Mouse (Mus musculus) limb, embryonic 14.5 days (tissue): ENCODE results near the gene Tmeff1. TPM values are rescaled to one million over a fixed set of nuclear protein-coding genes. Genes with fewer than 3 reads are reported as not detected.

Experiments
- ATAC-seq: fragments of 200-750 bp; cut with Nextera tagmentation; 2 replicates; pipeline ENCODE4 v1.8.0; 2017; ENCODE audit warnings: low read depth, moderate number of reproducible peaks, moderate TSS enrichment; ENCODE audit not compliant: low FRiP score
- DNase-seq: peaks from one replicate; pipeline ENCODE4 v3.0.0-alpha.2; 2015; ENCODE audit warnings: low spot score
- H3K27ac ChIP-seq: fragments of 300-500 bp; sonication (generic); replicated peaks from 2 replicates; pipeline ENCODE4 v1.5.1; 2014; ENCODE audit warnings: low read depth, mild to moderate bottlenecking, low read length, moderate library complexity, mixed read lengths
- H3K27me3 ChIP-seq: fragments of 300-500 bp; sonication (generic); 2 replicates; pipeline ENCODE4 v1.6.1; 2014; ENCODE audit warnings: low read length, mixed read lengths; ENCODE audit not compliant: control insufficient read depth, insufficient read depth
- H3K36me3 ChIP-seq: fragments of 300-500 bp; sonication (generic); 2 replicates; pipeline ENCODE4 v1.6.1; 2014; ENCODE audit warnings: mild to moderate bottlenecking, low read length, moderate library complexity, mixed read lengths; ENCODE audit not compliant: control insufficient read depth, insufficient read depth
- H3K4me1 ChIP-seq: fragments of 300-500 bp; sonication (generic); 2 replicates; pipeline ENCODE4 v1.6.1; 2014; ENCODE audit warnings: antibody characterized with exemption, low read length, mixed read lengths; ENCODE audit not compliant: control insufficient read depth, insufficient read depth
- H3K4me2 ChIP-seq: fragments of 300-500 bp; sonication (generic); replicated peaks from 2 replicates; pipeline ENCODE4 v1.6.1; 2014; ENCODE audit warnings: low read depth, mild to moderate bottlenecking, low read length, moderate library complexity; ENCODE audit not compliant: severe bottlenecking
- H3K4me3 ChIP-seq: fragments of 300-500 bp; sonication (generic); replicated peaks from 2 replicates; pipeline ENCODE4 v1.5.1; 2014; ENCODE audit warnings: low read length
- H3K9ac ChIP-seq: fragments of 300-500 bp; sonication (generic); 2 replicates; pipeline ENCODE4 v1.6.1; 2014; ENCODE audit warnings: mild to moderate bottlenecking, low read depth, low read length, moderate library complexity; ENCODE audit not compliant: severe bottlenecking
- H3K9me3 ChIP-seq: fragments of 300-500 bp; sonication (generic); 2 replicates; pipeline ENCODE4 v1.6.1; 2016; ENCODE audit warnings: low read length; ENCODE audit not compliant: control insufficient read depth
- POLR2A ChIP-seq: fragments of 200-500 bp; IDR thresholded peaks from 2 replicates; pipeline ENCODE4 v1.8.0; 2012; ENCODE audit warnings: inconsistent platforms, mild to moderate bottlenecking, moderate library complexity, borderline replicate concordance; ENCODE audit not compliant: insufficient read depth, insufficient read length; ENCODE audit errors: extremely low read depth
- WGBS: fragments of 180-500 bp; shearing (Covaris S2); extraction: QIAGEN DNeasy Blood & Tissue Kit; methylation state at CpG from one replicate; pipeline ENCODE4 v1.1.7; 2014; 5-methylcytosine and 5-hydroxymethylcytosine counted together
- polyA plus RNA-seq, 2 experiments: library from polyadenylated mRNA; depleted of rRNA in 1 of 2; stranded (reverse) in 1 of 2; unstranded in 1 of 2; fragments of >200 nt; fragmentation: Nextera tagmentation in 1 of 2; extraction: Ambion mirVana in 1 of 2; gene quantifications; 2 replicates each; pipeline versions ENCODE4 v1.2.1 to v1.2.3; 2012 to 2014

The Tmeff1 gene
- polyA plus RNA-seq, 2 experiments, result 55.4 to 71.7 TPM

- ATAC-seq, result no peak
- WGBS, result 90% methylated on average over 10 of the region's 10 CpGs
Observed at GRCm38 (mm10) chr4:48650617-48651360, 65.8 kb downstream of the Tmeff1 start.

GRCm38 (mm10) chr4:48654118-48654517 is 69.1 kb downstream of the Tmeff1 start:
- 42% methylated on average over 4 of the region's 4 CpGs for WGBS
- no peak for TF ChIP-seq POLR2A
- peaks cover 57% of the 10 kb centered on the region for H3K36me3 ChIP-seq

More at GRCm38 (mm10) chr4:48650617-48651360, 65.8 kb downstream of the Tmeff1 start:
- Histone ChIP-seq H3K9me3 (no peaks in the 10 kb centered on the region), H3K4me2 (no peak overlapping the region), H3K27ac (no peak overlapping the region), H3K4me1 (no peaks in the 10 kb centered on the region), H3K9ac (no peak overlapping the region), H3K27me3 (no peaks in the 10 kb centered on the region), H3K36me3 (peaks cover 61% of the 10 kb centered on the region), H3K4me3 (no peak overlapping the region)
- DNase-seq, result no peak
- no peak for TF ChIP-seq POLR2A

GRCm38 (mm10) chr4:48656530-48656929 is 71.6 kb downstream of the Tmeff1 start:
- 94% methylated on average over 8 of the region's 8 CpGs for WGBS
- ATAC-seq (no peak), DNase-seq (no peak)
- no peaks in the 10 kb centered on the region for H3K27me3 ChIP-seq
- no peaks in the 10 kb centered on the region for H3K9me3 ChIP-seq
- H3K4me3 ChIP-seq, result no peak overlapping the region
- no peak overlapping the region for H3K27ac ChIP-seq
- H3K4me1 ChIP-seq, result no peaks in the 10 kb centered on the region
- H3K9ac ChIP-seq, result no peak overlapping the region
- no peak for TF ChIP-seq POLR2A
- H3K36me3 ChIP-seq, result peaks cover 61% of the 10 kb centered on the region
- no peak overlapping the region for H3K4me2 ChIP-seq

More at GRCm38 (mm10) chr4:48654118-48654517, 69.1 kb downstream of the Tmeff1 start:
- no peak overlapping the region for H3K9ac ChIP-seq
- H3K27ac ChIP-seq, result no peak overlapping the region
- no peak for ATAC-seq
- no peaks in the 10 kb centered on the region for H3K4me1 ChIP-seq
- no peak for DNase-seq
- no peak overlapping the region for H3K4me2 ChIP-seq
- no peak overlapping the region for H3K4me3 ChIP-seq
- no peaks in the 10 kb centered on the region for H3K9me3 ChIP-seq
- H3K27me3 ChIP-seq, result no peaks in the 10 kb centered on the region

GRCm38 (mm10) chr4:48660144-48660543 is 75.2 kb downstream of the Tmeff1 start:
- no peak overlapping the region for H3K9ac ChIP-seq
- H3K4me1 ChIP-seq, result no peaks in the 10 kb centered on the region
- no peak overlapping the region for H3K4me2 ChIP-seq
- H3K36me3 ChIP-seq, result peaks cover 58% of the 10 kb centered on the region
- TF ChIP-seq POLR2A, result no peak
- DNase-seq, result no peak
- no peaks in the 10 kb centered on the region for H3K9me3 ChIP-seq
- 94% methylated on average over 4 of the region's 4 CpGs for WGBS
- H3K4me3 ChIP-seq, result no peak overlapping the region
- no peak overlapping the region for H3K27ac ChIP-seq
- no peaks in the 10 kb centered on the region for H3K27me3 ChIP-seq
- no peak for ATAC-seq

GRCm38 (mm10) chr4:48660619-48661575 is 75.9 kb downstream of the Tmeff1 start:
- DNase-seq (no peak), ATAC-seq (peak; percentile 13; the same call in 1 of the 2 replicates)
- H3K4me3 ChIP-seq, result no peak overlapping the region
- no peak overlapping the region for H3K9ac ChIP-seq
- TF ChIP-seq POLR2A, result no peak
- peaks cover 56% of the 10 kb centered on the region for H3K36me3 ChIP-seq
- H3K4me2 ChIP-seq, result no peak overlapping the region
- no peak overlapping the region for H3K27ac ChIP-seq
- 85% methylated on average over 7 of the region's 7 CpGs for WGBS
- H3K9me3 ChIP-seq, result no peaks in the 10 kb centered on the region
- H3K4me1 ChIP-seq, result no peaks in the 10 kb centered on the region
- H3K27me3 ChIP-seq, result no peaks in the 10 kb centered on the region
